Mouse (Mus musculus) C2C12 (cell line): Measurements from ENCODE around the gene Atg9b.

Experiments
- CTCF ChIP-seq: IDR thresholded peaks from one replicate; pipeline ENCODE4 v1.5.1; 2011; ENCODE audit not compliant: control insufficient read depth, insufficient read depth, insufficient read length
- MAX ChIP-seq: IDR thresholded peaks from one replicate; pipeline ENCODE4 v1.6.1; 2011; ENCODE audit warnings: mild to moderate bottlenecking, control low read depth
- USF1 ChIP-seq: IDR thresholded peaks from one replicate; pipeline ENCODE4 v1.6.1; 2011; ENCODE audit warnings: low read depth, mild to moderate bottlenecking, control low read depth, moderate library complexity

DNA sequence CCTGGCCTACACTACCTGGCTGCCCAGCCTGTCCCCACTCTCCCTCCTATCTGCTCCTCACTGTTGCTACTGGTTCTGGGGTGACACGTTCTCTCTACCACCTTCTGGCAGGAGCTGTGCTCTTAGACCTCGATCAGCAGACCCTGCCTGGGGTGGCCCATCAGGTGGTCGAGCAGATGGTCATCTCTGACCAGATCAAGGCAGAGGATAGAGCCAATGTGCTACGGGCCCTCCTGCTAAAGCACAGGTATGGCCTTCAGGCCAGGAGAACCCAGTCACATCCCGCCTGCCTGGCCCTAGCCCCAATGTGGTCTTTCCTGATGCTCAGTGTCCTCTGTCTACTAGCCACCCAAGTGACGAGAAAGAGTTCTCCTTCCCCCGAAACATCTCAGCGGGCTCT lies 42.0 kb upstream of the Atg9b start:
- TF ChIP-seq CTCF = no peak
- no peak for TF ChIP-seq MAX
- no peak for TF ChIP-seq USF1
